In the genomic region with DNA sequence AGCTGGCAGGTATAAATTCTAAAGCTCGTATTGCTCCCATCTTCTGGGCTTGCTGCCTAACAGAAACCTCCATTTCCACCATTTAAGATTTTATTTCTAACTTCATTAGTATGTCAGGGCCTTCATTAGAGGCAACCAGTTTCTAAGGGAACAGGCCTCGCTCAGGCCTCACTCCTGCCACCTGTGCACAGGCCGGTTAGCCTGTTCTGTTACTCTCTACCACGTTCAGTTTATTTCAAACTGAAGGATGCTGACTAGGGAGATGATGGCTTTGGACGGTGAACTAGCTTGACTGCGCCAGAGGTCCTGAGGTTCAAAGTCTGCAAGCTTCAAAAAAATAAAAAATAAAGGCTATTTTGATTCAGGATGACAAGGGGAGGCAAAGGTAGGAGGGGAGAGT, we compare ENCODE assay signal across 9 mouse cellular contexts. TPM values are rescaled to one million over a fixed set of nuclear protein-coding genes. Genes with fewer than 3 reads are reported as not detected.
DNase-seq lines count a peak whose midpoint lies in the region; ATAC-seq and TF ChIP-seq lines count a peak whose summit lies in the region.
"Had no signal": no experiment of that assay in that cellular context is flagged by ENCODE, and none has a peak within 500 bp of the region (broad histone marks: within the 10 kb centered on the region; RNA-seq: fewer than 3 reads in every experiment).

No protein-coding gene starts in this region.

- peaks cover 41% of the 10 kb centered on the region for H3K36me3 ChIP-seq in lung, embryonic 14.5 days (ENCODE audit: insufficient read depth)
- peaks cover 44% of the 10 kb centered on the region for H3K36me3 ChIP-seq in heart, embryonic 14.5 days (ENCODE audit: control insufficient read depth, insufficient read depth, low read length)
- peaks cover 24% of the 10 kb centered on the region for H3K36me3 ChIP-seq in limb, embryonic 15.5 days
- H3K36me3 ChIP-seq in small intestine, adult 2 months (ENCODE audit: control insufficient read depth, insufficient read depth, low read length), result peaks cover 16% of the 10 kb centered on the region

- no peaks in the 10 kb centered on the region for H3K27me3 ChIP-seq in lung, embryonic 14.5 days (ENCODE audit: insufficient read depth, low read length)
- H3K27me3 ChIP-seq in heart, embryonic 14.5 days (ENCODE audit: control insufficient read depth, insufficient read depth, low read length), result no peaks in the 10 kb centered on the region
- H3K27me3 ChIP-seq in limb, embryonic 15.5 days, result no peaks in the 10 kb centered on the region
- peaks cover 6% of the 10 kb centered on the region for H3K27me3 ChIP-seq in small intestine, adult 2 months (ENCODE audit: control insufficient read depth, insufficient read depth, low read length)

- H3K4me1 ChIP-seq in lung, embryonic 14.5 days (ENCODE audit: insufficient read depth), result peaks cover 17% of the 10 kb centered on the region
- peaks cover 9% of the 10 kb centered on the region for H3K4me1 ChIP-seq in bone marrow macrophage, adult 2 months (ENCODE audit: control insufficient read depth, insufficient read depth, low read length)
- peaks cover 14 to 22% of the 10 kb centered on the region in 2 experiments for H3K4me1 ChIP-seq in heart, embryonic 14.5 days (ENCODE audit: control insufficient read depth in 2 of 2, insufficient read depth in 2 of 2, low read length in 2 of 2)
- H3K4me1 ChIP-seq in limb, embryonic 15.5 days, result peaks cover 27% of the 10 kb centered on the region
- peaks cover 9% of the 10 kb centered on the region for H3K4me1 ChIP-seq in small intestine, adult 2 months (ENCODE audit: control insufficient read depth, insufficient read depth, insufficient read length, low read length)

- no peak for TF ChIP-seq CTCF in lung, embryonic 14.5 days (IDR thresholded peaks at IDR 0.05; ENCODE audit: low read depth)
- no peak for TF ChIP-seq CTCF in bone marrow macrophage, adult 2 months (IDR thresholded peaks at IDR 0.05; ENCODE audit: low read depth, low read length)
- no peak for TF ChIP-seq CTCF in small intestine, adult 2 months (IDR thresholded peaks at IDR 0.05; ENCODE audit: extremely low read depth, insufficient read length, insufficient replicate concordance, low read depth, low read length)

- H3K27ac ChIP-seq in lung, embryonic 14.5 days (ENCODE audit: low read depth), result peak overlapping the region; percentile 100
- H3K27ac ChIP-seq in bone marrow macrophage, adult 2 months (ENCODE audit: insufficient read depth, low read depth, low read length), result peak overlapping the region; percentile 81
- peak overlapping the region; percentile 97 to 98 for H3K27ac ChIP-seq in heart, embryonic 14.5 days (replicated peaks in 1 of 2; ENCODE audit: control insufficient read depth in 1 of 2, insufficient read depth in 1 of 2, low read depth in 2 of 2, low read length in 2 of 2)
- H3K27ac ChIP-seq in limb, embryonic 15.5 days, result peak overlapping the region; percentile 91
- peak overlapping the region; percentile 75 for H3K27ac ChIP-seq in small intestine, adult 2 months (ENCODE audit: insufficient read depth, low read depth, low read length)

- H3K4me2 ChIP-seq in lung, embryonic 14.5 days, result peak overlapping the region; percentile 63
- peak overlapping the region; percentile 85 for H3K4me2 ChIP-seq in heart, embryonic 14.5 days (ENCODE audit: low read length)
- peak overlapping the region; percentile 67 for H3K4me2 ChIP-seq in limb, embryonic 15.5 days

- ATAC-seq in lung, embryonic 14.5 days (ENCODE audit: insufficient read depth), result no peak
- no peak for ATAC-seq in heart, embryonic 14.5 days (ENCODE audit: insufficient number of reproducible peaks, insufficient read depth, low FRiP score, low read depth)
- ATAC-seq in limb, embryonic 15.5 days (ENCODE audit: insufficient number of reproducible peaks, low FRiP score, low TSS enrichment, low read depth), result no peak

- WGBS in lung, embryonic 14.5 days, result 10% methylated on average over 6 of the region's 6 CpGs
- 13% methylated on average over 6 of the region's 6 CpGs for WGBS in heart, embryonic 14.5 days
- WGBS in limb, embryonic 15.5 days, result 5% methylated on average over 6 of the region's 6 CpGs
- 2% methylated on average over 6 of the region's 6 CpGs for WGBS in small intestine, adult 2 months

- TF ChIP-seq POLR2A in bone marrow macrophage, adult 2 months (IDR thresholded peaks at IDR 0.05; ENCODE audit: borderline replicate concordance, low read depth, low read length), result no peak
- no peak for TF ChIP-seq POLR2A in small intestine, adult 2 months (IDR thresholded peaks at IDR 0.05; ENCODE audit: low read depth, low read length)

- no peaks in the 10 kb centered on the region for H3K9me3 ChIP-seq in lung, embryonic 14.5 days (ENCODE audit: low read depth, low read length)
- no peaks in the 10 kb centered on the region for H3K9me3 ChIP-seq in heart, embryonic 14.5 days (ENCODE audit: control insufficient read depth, low read length)
- no peaks in the 10 kb centered on the region for H3K9me3 ChIP-seq in limb, embryonic 15.5 days

- peak; percentile 23 for DNase-seq in lung, embryonic 14.5 days
- no peak for DNase-seq in lung, postnatal 10 days
- no peak for DNase-seq in layer of hippocampus, adult 9-11 months
- no peak for DNase-seq in natural killer cell, adult 2 months (ENCODE audit: low spot score in 2 of 2)

- peak overlapping the region; percentile 77 for H3K4me3 ChIP-seq in lung, embryonic 14.5 days (ENCODE audit: low read depth, low read length)
- H3K4me3 ChIP-seq in bone marrow macrophage, adult 2 months (ENCODE audit: insufficient read depth, low read length), result peak overlapping the region; percentile 94
- H3K4me3 ChIP-seq in heart, embryonic 14.5 days (ENCODE audit: control insufficient read depth in 1 of 2, insufficient read depth in 1 of 2, low read depth in 1 of 2, low read length in 2 of 2), result peak overlapping the region; percentile 58 to 95
- H3K4me3 ChIP-seq in limb, embryonic 15.5 days, result peak overlapping the region; percentile 74
- peak overlapping the region; percentile 79 for H3K4me3 ChIP-seq in small intestine, adult 2 months (ENCODE audit: low read depth, low read length)

- peak overlapping the region; percentile 96 for H3K9ac ChIP-seq in lung, embryonic 14.5 days
- peak overlapping the region; percentile 92 for H3K9ac ChIP-seq in heart, embryonic 14.5 days (ENCODE audit: low read length)
- H3K9ac ChIP-seq in limb, embryonic 15.5 days, result peak overlapping the region; percentile 91

RNA-seq across cellular contexts. Expression of gene Atp5g2, which starts 1.9 kb away (rescaled TPM):
- 94.8 and 97.4 TPM in 2 replicates for polyA plus RNA-seq in lung, embryonic 14.5 days (2014; fragmentation: Nextera tagmentation; extraction: Ambion mirVana)
- polyA plus RNA-seq in bone marrow macrophage, adult 2 months (2012; ENCODE audit: insufficient read depth, insufficient read length, missing spikeins), result 134 and 175 TPM in 2 replicates
- 98.6 and 118 TPM in 2 replicates for polyA plus RNA-seq in heart, embryonic 14.5 days (2014; fragmentation: Nextera tagmentation; extraction: Ambion mirVana)
- polyA plus RNA-seq in limb, embryonic 15.5 days (2015; fragmentation: Nextera tagmentation; extraction: Ambion mirVana), result 48.8 and 56.6 TPM in 2 replicates
- polyA plus RNA-seq in small intestine, adult 2 months (2012; rRNA removed), result 110 and 295 TPM in 2 replicates

RNA-seq across cellular contexts. Expression of gene Atf7, which starts 45.0 kb away (rescaled TPM):
- 43.5 and 44.3 TPM in 2 replicates for polyA plus RNA-seq in lung, embryonic 14.5 days (2014; fragmentation: Nextera tagmentation; extraction: Ambion mirVana)
- 95.4 and 102 TPM in 2 replicates for polyA plus RNA-seq in bone marrow macrophage, adult 2 months (2012; ENCODE audit: insufficient read depth, insufficient read length, missing spikeins)
- polyA plus RNA-seq in heart, embryonic 14.5 days (2014; fragmentation: Nextera tagmentation; extraction: Ambion mirVana), result 27.0 and 29.7 TPM in 2 replicates
- polyA plus RNA-seq in limb, embryonic 15.5 days (2015; fragmentation: Nextera tagmentation; extraction: Ambion mirVana), result 48.7 and 49.6 TPM in 2 replicates
- polyA plus RNA-seq in small intestine, adult 2 months (2012; rRNA removed), result 20.4 and 38.6 TPM in 2 replicates

RNA-seq across cellular contexts. Expression of gene Gm28047, which starts 45.4 kb away (rescaled TPM):
- not detected in 2 replicates for polyA plus RNA-seq in lung, embryonic 14.5 days (2014; fragmentation: Nextera tagmentation; extraction: Ambion mirVana)
- polyA plus RNA-seq in bone marrow macrophage, adult 2 months (2012; ENCODE audit: insufficient read depth, insufficient read length, missing spikeins), result not detected in 2 replicates
- polyA plus RNA-seq in heart, embryonic 14.5 days (2014; fragmentation: Nextera tagmentation; extraction: Ambion mirVana), result not detected in 2 replicates
- not detected in 2 replicates for polyA plus RNA-seq in limb, embryonic 15.5 days (2015; fragmentation: Nextera tagmentation; extraction: Ambion mirVana)
- not detected in 2 replicates for polyA plus RNA-seq in small intestine, adult 2 months (2012; rRNA removed)
- polyA plus RNA-seq: gonadal fat pad, adult 2 months had no signal

RNA-seq across cellular contexts. Expression of gene Calcoco1, which starts 51.7 kb away (rescaled TPM):
- 35.5 and 36.4 TPM in 2 replicates for polyA plus RNA-seq in lung, embryonic 14.5 days (2014; fragmentation: Nextera tagmentation; extraction: Ambion mirVana)
- 71.0 and 72.9 TPM in 2 replicates for polyA plus RNA-seq in bone marrow macrophage, adult 2 months (2012; ENCODE audit: insufficient read depth, insufficient read length, missing spikeins)
- polyA plus RNA-seq in heart, embryonic 14.5 days (2014; fragmentation: Nextera tagmentation; extraction: Ambion mirVana), result 66.2 and 66.5 TPM in 2 replicates
- polyA plus RNA-seq in limb, embryonic 15.5 days (2015; fragmentation: Nextera tagmentation; extraction: Ambion mirVana), result 59.1 and 69.6 TPM in 2 replicates
- polyA plus RNA-seq in small intestine, adult 2 months (2012; rRNA removed), result 7.1 and 15.6 TPM in 2 replicates
